Mouse (Mus musculus) midbrain, postnatal 0 days (tissue): ENCODE data around the gene Jazf1. TPM values are rescaled to one million over a fixed set of nuclear protein-coding genes. Genes with fewer than 3 reads are reported as not detected.

Experiments used
- ATAC-seq: fragments of 200-750 bp; cut with Nextera tagmentation; 2 replicates; pipeline ENCODE4 v1.8.0; 2017; ENCODE audit warnings: moderate number of reproducible peaks, mild to moderate bottlenecking, moderate TSS enrichment, moderate library complexity; ENCODE audit not compliant: low FRiP score
- DNase-seq: peaks from one replicate; pipeline ENCODE4 v3.0.0-alpha.2; 2015; ENCODE audit warnings: low spot score
- H3K27ac ChIP-seq: fragments of 300-500 bp; sonication (generic); 2 replicates; pipeline ENCODE4 v1.5.1; 2014; ENCODE audit warnings: low read depth, mild to moderate bottlenecking, low read length, mixed read lengths
- H3K27me3 ChIP-seq: fragments of 300-500 bp; sonication (generic); 2 replicates; pipeline ENCODE4 v1.6.1; 2014; ENCODE audit warnings: low read length, control low read depth, mixed read lengths; ENCODE audit not compliant: insufficient read depth
- H3K36me3 ChIP-seq: fragments of 300-500 bp; sonication (generic); 2 replicates; pipeline ENCODE4 v1.6.1; 2014; ENCODE audit warnings: low read length, control low read depth, mixed read lengths; ENCODE audit not compliant: insufficient read depth
- H3K4me1 ChIP-seq: fragments of 300-500 bp; sonication (generic); 2 replicates; pipeline ENCODE4 v1.6.1; 2014; ENCODE audit warnings: mild to moderate bottlenecking, control low read depth, antibody characterized with exemption, low read length, mixed read lengths; ENCODE audit not compliant: insufficient read depth
- H3K4me2 ChIP-seq: fragments of 300-500 bp; sonication (generic); 2 replicates; pipeline ENCODE4 v1.6.1; 2014; ENCODE audit warnings: low read depth, mild to moderate bottlenecking, low read length, mixed read lengths; ENCODE audit not compliant: poor library complexity, severe bottlenecking
- H3K4me3 ChIP-seq: fragments of 300-500 bp; sonication (generic); 2 replicates; pipeline ENCODE4 v1.5.1; 2014; ENCODE audit warnings: low read depth, mild to moderate bottlenecking, low read length, moderate library complexity
- H3K9ac ChIP-seq: fragments of 300-500 bp; sonication (generic); replicated peaks from 2 replicates; pipeline ENCODE4 v1.6.1; 2014; ENCODE audit warnings: mild to moderate bottlenecking, low read length, moderate library complexity, mixed read lengths; ENCODE audit not compliant: poor library complexity, severe bottlenecking
- H3K9me3 ChIP-seq: fragments of 300-500 bp; sonication (generic); 2 replicates; pipeline ENCODE4 v1.6.1; 2016; ENCODE audit warnings: low read length, control low read depth
- CTCF ChIP-seq: IDR thresholded peaks from 2 replicates; pipeline ENCODE4 v1.5.1; 2016; ENCODE audit warnings: antibody characterized with exemption, mild to moderate bottlenecking
- WGBS: fragments of 180-500 bp; shearing (Covaris S2); extraction: QIAGEN DNeasy Blood & Tissue Kit; methylation state at CpG from one replicate; pipeline ENCODE4 v1.1.7; 2014; 5-methylcytosine and 5-hydroxymethylcytosine counted together
- polyA plus RNA-seq: library from polyadenylated mRNA; unstranded; fragments of >200 nt; fragmentation: Nextera tagmentation; extraction: Ambion mirVana; gene quantifications from 2 replicates; pipeline ENCODE4 v1.2.1, GENCODE M21; 2015
- total RNA-seq: library from RNA; depleted of rRNA; stranded (reverse); fragments of >200 nt; gene quantifications from 2 replicates; pipeline ENCODE4 v1.2.3, GENCODE M21; 2014

Jazf1 gene
- total and polyA plus RNA-seq, 2 experiments from 2014 or later, result 44.4 to 79.7 TPM

DNA sequence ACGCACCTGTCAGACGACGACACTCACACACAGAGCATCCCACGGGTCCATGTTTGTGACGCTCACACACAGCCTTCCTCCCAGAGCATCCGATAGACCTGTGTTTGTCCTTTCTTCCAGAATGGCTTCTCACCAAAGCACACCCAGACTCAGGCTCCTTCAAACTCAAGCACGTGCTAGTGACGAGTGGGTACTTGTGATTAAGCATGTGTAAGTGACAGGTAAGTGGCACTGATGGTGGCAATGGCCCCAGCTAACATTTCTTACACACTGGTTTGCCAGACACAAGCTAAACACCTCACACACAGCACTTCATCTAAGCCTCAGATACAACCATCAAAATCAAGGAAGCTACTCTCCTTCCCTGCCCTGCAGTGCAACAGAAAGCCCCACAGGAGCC lies 77.6 kb downstream of the Jazf1 start:
- WGBS, result 92% methylated on average over 8 of the region's 8 CpGs

DNA sequence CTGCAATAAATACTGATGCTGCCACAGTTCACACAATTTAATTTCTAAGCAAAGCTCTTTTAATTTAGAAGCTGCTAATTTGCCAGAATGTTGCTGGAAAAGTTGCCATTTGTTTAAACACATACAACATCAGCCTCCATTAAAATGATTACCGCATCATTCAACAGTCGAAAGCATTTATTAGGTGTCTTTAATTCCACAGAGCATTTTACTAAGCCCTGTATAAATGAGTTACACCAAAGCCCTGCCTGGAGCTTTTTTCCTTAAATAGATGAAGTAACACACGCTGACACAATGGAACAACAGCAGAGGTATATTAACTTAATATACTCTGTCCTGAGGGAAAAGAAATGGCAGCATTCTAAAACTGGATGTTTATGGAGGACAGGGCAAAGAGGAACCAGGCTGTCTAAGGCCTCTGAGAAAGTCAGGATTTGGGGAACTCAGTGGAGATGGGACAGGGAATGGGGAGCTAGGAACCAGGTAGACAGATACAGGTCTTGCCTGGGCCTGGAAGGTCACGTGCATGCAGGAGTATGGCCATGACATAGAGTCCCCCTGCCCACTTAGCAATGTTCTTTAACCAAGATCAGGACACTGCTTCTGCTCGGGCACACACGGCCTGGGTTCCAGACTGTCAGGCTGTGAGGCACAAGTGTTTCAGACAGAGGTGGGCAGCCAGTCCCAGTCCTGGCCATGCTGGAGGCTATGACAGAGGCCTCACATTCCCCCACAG lies 80.4 kb downstream of the Jazf1 start:
- Histone ChIP-seq H3K27ac (no peak overlapping the region), H3K27me3 (no peaks in the 10 kb centered on the region), H3K4me1 (no peaks in the 10 kb centered on the region), H3K9me3 (no peaks in the 10 kb centered on the region), H3K9ac (no peak overlapping the region), H3K4me3 (no peak overlapping the region), H3K4me2 (no peak overlapping the region), H3K36me3 (no peaks in the 10 kb centered on the region)
- WGBS, result 74% methylated on average over 6 of the region's 6 CpGs
- DNase-seq, result no peak
- TF ChIP-seq CTCF, result no peak
- ATAC-seq, result no peak

More for the DNA sequence above, 77.6 kb downstream of the Jazf1 start:
- Histone ChIP-seq H3K4me2 (no peak overlapping the region), H3K9me3 (no peaks in the 10 kb centered on the region), H3K27ac (no peak overlapping the region), H3K4me3 (no peak overlapping the region), H3K36me3 (no peaks in the 10 kb centered on the region), H3K4me1 (no peaks in the 10 kb centered on the region), H3K9ac (no peak overlapping the region), H3K27me3 (no peaks in the 10 kb centered on the region)
- no peak for DNase-seq
- no peak for ATAC-seq
- no peak for TF ChIP-seq CTCF

DNA sequence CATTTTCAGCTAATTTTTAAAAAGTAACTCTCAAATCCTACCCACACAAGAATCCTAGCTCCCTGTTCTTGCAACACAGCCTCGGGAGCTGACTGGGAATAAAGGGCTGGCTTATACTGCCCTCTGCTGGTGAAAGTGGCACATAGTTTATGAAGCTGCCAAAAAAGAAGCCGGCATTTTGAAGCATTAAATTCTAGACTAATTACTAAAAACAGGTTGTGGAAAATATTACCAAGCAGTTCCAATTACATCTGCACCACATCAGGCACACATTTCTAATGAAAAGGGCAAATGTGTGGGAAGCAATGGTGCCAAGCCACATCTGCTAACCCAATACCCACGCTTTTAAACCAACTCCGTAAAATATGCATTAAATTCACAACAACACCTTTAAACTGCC lies 81.0 kb downstream of the Jazf1 start:
- no peaks in the 10 kb centered on the region for H3K27me3 ChIP-seq
- peak; percentile 68 for DNase-seq
- no peak overlapping the region for H3K4me3 ChIP-seq
- ATAC-seq, result no peak
- no peak overlapping the region for H3K4me2 ChIP-seq
- H3K36me3 ChIP-seq, result no peaks in the 10 kb centered on the region
- WGBS, result 59% methylated on average over 4 of the region's 4 CpGs
- peak; percentile 80 for TF ChIP-seq CTCF
- no peak overlapping the region for H3K27ac ChIP-seq
- no peaks in the 10 kb centered on the region for H3K4me1 ChIP-seq
- H3K9me3 ChIP-seq, result no peaks in the 10 kb centered on the region
- no peak overlapping the region for H3K9ac ChIP-seq

DNA sequence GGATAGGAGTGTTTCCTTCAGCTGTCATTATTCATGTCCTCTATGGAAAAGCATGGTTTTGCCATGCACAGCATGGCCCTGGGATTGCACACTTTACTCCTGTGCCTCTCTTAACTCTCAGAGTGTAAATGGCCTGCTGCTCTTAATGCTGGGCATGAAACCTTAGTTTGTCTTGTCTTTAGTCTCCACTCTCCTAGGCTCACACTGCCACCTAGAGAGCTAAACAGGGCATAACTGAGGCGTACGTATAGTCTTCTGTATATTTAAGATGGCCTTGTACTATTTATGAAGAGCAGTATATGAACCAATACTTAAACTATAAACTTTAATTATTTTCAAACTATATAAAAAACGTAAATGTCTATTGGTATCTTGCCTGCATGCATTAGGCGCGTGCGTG lies 86.3 kb downstream of the Jazf1 start:
- Histone ChIP-seq H3K9ac (no peak overlapping the region), H3K27ac (no peak overlapping the region), H3K4me2 (no peak overlapping the region), H3K9me3 (no peaks in the 10 kb centered on the region), H3K27me3 (no peaks in the 10 kb centered on the region), H3K36me3 (no peaks in the 10 kb centered on the region), H3K4me3 (no peak overlapping the region), H3K4me1 (no peaks in the 10 kb centered on the region)
- peak; percentile 50 for TF ChIP-seq CTCF
- ATAC-seq (no peak), DNase-seq (no peak)
- WGBS, result 91% methylated on average over 6 of the region's 6 CpGs

DNA sequence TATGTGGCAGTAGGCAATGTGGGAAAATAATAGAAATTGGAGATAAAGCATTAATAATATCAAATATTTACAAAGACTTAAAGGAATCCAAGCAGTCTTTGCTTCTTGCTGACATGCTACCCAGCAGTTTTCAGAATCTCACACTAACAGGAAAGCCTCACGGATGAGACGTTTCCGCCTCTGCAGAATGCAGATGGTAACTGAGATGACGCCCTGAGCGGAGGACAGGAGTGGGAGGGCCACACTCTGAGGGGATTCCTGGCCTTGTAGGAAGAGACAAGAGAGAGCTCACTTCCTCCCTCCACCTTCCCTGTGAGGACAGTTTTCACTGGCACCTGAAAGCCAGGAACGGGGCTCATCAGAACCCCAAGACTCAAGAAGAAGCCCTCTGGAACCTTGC lies 88.9 kb downstream of the Jazf1 start:
- Histone ChIP-seq H3K36me3 (no peaks in the 10 kb centered on the region), H3K27ac (no peak overlapping the region), H3K9ac (no peak overlapping the region), H3K4me2 (no peak overlapping the region), H3K27me3 (no peaks in the 10 kb centered on the region), H3K9me3 (no peaks in the 10 kb centered on the region), H3K4me3 (no peak overlapping the region), H3K4me1 (no peaks in the 10 kb centered on the region)
- no peak for ATAC-seq
- DNase-seq, result no peak
- TF ChIP-seq CTCF, result no peak
- WGBS, result 94% methylated on average over 6 of the region's 6 CpGs

DNA sequence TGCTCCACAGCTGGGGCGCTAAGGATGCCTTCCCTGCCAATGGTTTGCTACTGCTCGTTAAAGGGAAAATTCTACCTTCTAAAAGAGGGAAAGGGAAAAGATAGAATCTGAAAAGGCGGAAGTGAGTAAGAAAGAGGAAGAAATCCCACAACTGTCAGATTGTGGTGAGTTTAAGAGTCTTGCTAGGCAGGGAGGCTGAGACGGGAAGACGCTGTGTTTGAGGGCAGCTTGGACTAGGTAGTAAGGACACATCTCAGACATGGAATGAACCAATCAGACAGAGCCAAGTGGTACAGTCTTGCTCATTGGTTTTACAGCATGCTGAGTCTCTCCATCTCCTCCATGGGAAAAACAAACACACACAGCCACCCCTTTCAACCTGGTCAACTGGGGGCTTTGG lies 95.1 kb downstream of the Jazf1 start:
- Histone ChIP-seq H3K4me2 (no peak overlapping the region), H3K4me1 (no peaks in the 10 kb centered on the region), H3K27ac (no peak overlapping the region), H3K27me3 (no peaks in the 10 kb centered on the region), H3K4me3 (no peak overlapping the region), H3K9me3 (no peaks in the 10 kb centered on the region), H3K36me3 (no peaks in the 10 kb centered on the region), H3K9ac (no peak overlapping the region)
- no peak for ATAC-seq
- TF ChIP-seq CTCF, result no peak
- 85% methylated on average over 5 of the region's 5 CpGs for WGBS
- no peak for DNase-seq
